Mouse (Mus musculus) megakaryocyte-erythroid progenitor cell, adult 5-6 weeks (primary cell): ENCODE results near the gene Trappc3. TPM values are rescaled to one million over a fixed set of nuclear protein-coding genes. Genes with fewer than 3 reads are reported as not detected.
A peak's percentile ranks its signal among the peaks of the same experiment; 100 is the strongest.
"Not testable (repeated sequence)": the region's sequence is repeated elsewhere in the genome, so short reads cannot be mapped to it uniquely, and the experiment has no call there.

Experiments
- ATAC-seq: replicated peaks from 2 replicates; pipeline ENCODE4 v1.8.0; 2016; ENCODE audit warnings: mild to moderate bottlenecking, inconsistent platforms; ENCODE audit not compliant: severe bottlenecking, poor library complexity, low FRiP score, low TSS enrichment
- total RNA-seq, 2 experiments: library from RNA; stranded (forward) in 1 of 2; stranded (reverse) in 1 of 2; fragments of 200-1000, 215-1000 nt in 1 of 2; fragments of >200 nt in 1 of 2; fragmentation: Nextera tagmentation in 1 of 2; gene quantifications; 2 replicates each; pipeline ENCODE4 v1.2.3; 2014 to 2017

Gene Trappc3
- total RNA-seq (2014; fragmentation: Nextera tagmentation) (40.1 and 43.2 TPM in 2 replicates), total RNA-seq (2017) (55.9 and 81.1 TPM in 2 replicates)

DNA sequence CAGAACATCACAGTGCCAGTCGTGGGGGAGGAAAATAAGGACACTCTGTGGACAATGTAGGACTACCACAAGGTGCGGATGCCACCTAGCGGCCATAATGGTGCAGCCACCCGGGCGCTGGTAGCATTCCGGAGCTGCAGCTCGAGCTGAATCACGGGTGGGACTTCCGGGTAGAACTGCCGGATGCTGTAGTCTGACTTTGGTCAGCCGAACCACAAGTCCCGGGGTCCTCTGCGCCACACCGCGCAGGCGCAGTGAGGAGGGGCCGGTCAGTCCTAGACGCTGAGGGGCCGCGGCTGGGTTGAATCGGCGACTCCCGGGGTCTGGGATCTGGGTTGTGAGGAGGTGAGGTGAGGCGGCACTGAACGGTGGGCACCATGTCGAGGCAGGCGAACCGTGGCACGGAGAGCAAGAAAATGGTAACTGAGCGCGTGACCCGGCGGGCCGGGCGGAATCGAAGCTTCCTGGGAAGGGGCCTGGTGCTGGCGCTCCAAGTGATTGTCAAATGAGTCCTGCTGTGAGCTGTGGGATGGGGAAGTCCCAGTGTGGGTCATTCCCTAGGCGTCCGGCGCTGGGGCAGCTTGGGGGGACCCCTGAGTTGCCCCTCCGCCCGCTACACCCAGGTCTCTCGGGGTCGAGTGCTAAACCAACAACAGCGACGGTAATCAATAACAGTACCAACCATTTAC lies at the start of gene Trappc3:
Trappc3 (plus strand) TSS at position 207 of the 689 bp plus-strand sequence.
- ATAC-seq = peak; percentile 93

DNA sequence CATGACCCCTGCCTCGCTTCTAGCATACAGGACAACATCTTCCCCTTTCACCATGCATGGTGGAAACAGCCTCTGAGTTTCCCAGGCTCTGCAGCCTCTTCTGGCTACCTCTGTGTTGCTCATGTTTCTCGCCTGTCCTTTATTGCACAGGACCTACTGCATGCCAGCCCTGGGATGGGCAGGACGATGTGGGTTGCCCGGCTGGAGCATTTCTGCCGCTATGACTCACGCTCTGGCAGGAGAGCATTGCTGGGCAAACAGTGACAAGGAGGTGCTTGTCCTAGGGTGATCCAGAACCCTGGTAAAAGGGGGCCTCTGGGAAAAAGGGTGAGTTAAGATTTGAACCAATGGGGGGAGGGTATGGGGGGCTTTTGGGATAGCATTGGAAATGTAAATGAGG lies 44.4 kb upstream of the Trappc3 start:
- ATAC-seq = 0 out of 2 replicates have a peak, but pooled peaks have one; percentile 37

DNA sequence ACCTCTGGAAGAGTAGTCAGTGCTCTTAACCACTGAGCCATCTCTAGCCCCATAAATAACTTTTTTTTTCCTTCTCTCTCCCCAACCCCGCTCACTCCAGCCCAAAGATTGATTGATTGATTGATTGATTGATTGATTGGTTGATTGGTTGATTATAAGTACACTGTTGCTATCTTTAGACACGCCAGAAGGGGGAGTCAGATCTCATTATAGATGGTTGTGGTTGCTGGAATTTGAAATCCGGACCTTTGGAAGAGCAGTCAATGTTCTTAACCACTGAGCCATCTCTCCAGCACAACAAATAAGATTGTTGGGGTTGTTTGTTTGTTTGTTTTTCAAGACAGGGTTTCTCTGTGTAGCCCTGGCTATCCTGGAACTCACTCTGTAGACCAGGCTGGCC lies 42.6 kb upstream of the Trappc3 start:
- not testable (repeated sequence) for ATAC-seq

DNA sequence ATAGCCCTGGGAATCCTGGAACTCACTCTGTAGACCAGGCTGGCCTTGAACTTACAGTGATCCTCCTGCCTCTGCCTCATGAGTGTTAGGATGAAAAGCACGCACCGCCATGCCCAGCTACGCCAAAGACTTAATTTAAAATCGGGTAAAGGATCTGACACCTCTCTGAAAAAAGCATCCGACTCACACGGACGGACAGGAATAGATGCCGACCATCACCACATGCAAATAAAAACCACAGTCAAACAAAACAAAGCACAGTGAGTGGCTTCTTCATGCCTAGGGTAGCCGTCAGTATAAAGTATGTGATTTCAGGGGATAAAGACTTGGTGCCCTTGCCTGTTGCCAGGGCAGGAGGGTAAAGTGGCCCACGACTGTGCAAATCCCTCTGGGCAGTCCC lies 42.1 kb upstream of the Trappc3 start:
- ATAC-seq = no peak

DNA sequence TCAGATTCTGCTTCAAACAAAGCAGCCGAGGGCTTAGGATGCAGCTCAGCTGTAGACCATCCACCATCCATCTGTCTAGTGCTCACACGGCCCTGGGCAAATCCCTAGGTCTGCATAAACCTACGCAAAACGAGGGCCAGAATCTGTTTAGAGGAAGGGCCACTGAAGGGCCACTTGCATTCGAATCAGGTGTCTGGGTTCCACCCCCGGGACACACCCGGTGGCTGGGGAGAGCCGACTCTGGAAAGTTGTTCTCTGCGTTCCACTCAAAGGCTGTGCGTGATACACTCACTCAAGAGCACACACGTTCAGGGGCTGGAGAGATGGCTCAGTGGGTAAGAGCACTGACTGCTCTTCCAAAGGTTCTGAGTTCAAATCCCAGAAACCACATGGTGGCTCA lies 39.5 kb upstream of the Trappc3 start:
- ATAC-seq = no peak

DNA sequence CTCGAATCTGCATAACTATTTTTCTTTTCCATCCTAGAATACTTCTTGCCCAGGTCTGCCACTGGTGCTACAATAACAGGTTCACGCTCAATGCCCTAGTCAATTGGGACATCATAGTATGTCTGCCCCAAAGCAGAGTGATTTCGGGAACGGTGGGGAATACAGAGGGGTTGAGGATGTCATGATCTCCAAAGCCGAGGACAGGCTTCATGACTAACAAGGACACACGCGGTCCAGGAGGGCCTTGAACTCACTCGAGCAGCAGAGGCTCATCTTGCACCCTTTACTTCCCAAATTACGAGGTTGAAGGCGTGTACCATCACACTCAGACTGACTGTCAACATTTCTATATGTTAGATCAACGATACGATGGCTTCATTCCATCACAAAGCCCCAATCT lies 35.5 kb upstream of the Trappc3 start:
- no peak for ATAC-seq

DNA sequence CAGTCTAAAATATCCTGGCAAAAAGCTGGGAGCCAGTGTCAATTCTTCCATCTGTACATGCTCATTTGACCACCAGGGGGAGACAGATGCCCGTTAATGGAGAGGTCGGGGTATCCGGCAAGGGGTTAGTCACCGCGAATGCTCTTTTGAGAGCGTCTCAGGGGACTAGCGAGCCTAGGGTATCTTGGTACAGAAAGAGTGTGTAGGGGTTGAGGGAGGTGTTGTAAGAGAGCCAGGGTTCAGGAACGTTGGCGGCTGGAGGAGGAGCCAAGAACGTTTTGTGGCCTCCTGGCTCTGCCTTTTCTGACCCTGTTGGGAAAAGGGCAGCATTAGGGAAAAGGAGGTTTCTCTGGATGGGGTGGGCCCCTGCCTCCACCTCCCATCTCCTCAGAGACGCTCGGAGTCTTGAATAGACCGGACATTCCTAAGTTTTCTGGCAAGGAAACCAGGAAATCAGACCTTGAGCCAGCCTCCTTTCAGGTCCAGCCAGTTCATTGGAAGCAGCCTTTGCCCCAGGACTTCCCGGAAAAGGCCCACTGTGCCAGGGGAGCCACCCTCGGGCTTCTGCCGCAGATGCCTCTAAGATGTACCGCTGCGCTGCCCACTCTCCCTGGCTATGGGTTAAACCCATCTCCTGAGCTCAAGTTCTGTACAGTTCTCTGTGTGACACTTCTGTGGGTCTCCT lies 34.9 kb upstream of the Trappc3 start:
- peak; percentile 90 for ATAC-seq

DNA sequence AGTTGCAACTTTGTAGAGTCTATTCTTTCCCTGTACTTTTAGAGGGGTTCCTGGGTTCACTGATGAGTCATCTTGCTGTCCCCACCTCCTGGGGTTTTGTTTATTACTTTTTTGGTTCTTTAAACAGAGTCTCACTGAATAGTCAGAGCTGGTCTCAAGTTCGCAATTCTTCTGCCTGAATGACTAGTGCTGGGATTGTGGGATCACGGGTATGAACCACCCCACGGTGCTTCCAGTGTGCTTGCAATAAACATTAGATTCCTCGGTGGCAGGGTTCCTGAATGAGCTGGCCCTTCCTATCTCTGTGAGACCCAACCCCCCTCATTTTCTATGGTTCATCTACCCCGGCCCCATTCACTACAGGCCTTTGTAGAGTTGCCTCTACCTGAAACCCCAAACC lies 34.0 kb upstream of the Trappc3 start:
- ATAC-seq = no peak

DNA sequence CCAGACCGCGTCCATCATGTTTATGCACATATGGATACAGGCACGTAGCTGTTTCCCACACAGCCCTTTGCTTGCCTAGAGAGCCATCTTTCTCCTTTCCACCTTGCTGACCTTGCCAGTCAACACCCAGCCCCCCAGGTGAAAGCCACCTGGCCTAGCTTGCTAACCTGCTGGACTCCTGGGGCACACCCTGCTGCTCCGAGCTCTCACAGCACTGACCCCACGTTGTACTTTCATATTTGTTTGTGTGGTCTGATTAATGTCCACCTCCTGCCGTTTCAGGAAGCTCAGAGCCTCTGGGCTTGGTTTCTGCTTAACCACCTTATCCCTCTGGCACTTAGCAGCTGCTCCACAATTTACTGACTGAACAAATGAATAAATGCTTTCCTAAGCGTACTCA lies 32.2 kb upstream of the Trappc3 start:
- ATAC-seq = no peak

DNA sequence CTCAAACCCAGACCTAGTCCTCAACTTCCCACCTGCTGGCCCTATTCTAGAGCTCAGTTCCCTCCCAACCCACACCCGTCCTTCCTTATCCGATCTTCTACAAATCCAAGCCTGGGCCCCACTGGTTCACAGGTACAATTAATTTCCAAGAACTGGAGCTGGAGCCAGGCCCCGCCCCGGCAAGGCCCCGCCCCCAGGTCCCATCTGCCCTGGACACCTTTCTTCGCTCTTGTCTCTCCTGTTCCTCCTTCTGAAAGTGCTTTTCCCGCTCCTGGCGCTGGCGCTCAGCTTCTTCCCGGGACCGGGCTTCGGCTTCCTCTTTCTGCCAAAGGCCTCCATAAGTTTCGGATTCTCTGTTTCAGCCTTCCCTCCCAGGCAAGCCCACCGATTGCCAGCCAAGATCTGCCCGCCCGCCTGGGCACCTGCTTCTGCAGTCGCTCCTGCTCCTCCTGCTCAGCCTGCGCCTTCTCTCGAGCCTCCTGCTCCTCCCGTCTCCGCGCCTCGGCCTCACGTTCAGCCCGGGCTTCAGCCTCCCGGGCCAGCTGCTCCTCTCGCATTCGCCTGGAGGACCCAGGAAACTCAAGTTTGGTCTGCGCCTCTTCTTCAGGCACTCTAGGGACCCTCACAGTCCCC lies 28.3 kb upstream of the Trappc3 start:
- no peak for ATAC-seq

DNA sequence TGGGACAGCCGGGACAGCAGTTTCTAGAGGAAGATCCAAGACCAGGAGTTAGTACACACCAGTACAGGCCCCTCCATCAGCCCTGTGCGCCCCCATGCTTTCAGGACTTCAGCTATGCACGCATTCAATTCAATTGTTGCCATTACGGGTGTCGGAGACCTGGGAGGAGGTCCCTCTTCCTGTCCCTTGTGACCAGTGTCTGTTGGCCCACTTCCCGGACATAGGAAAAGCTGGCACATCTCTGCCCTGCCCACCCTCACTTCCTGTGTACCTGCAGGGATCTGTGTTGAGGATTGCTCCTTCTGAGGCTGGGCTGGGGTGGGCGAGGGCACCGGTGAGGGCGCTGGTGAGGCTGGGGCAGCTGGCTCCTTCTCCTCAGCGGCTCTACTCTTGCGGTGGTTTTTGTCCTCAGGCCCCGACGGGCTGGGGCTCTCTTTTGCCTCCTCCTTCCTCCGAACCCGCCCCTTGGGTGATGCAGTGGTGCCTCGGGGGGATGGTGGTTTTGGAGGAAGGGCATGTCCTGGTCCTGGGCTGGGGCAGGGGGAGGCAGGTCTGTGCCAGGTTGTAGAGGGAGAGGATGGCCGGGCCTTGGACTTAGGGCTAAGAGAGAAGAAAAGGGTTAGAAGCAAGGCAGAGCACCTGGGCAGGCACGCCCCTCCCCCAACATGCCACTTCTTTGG lies 27.5 kb upstream of the Trappc3 start:
- no peak for ATAC-seq

DNA sequence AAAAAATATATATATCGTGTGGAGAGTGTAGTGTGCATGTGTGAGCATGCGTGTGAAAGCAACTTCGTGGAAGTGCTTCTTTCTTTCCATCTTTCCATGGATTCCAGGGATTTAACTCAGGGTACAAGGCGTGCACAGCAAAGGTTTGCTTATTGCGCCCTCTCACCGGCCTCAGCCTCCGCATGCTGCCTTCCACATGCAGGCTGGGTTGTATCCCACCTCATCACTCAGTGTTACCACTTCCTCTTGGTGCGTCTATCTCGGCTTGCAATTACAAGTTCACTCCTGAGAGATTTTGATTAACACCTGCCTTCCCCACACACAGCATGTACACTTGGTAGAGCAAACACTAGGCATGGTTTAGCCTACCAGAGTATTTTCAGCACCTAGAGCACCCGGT lies 26.9 kb upstream of the Trappc3 start:
- ATAC-seq = 0 out of 2 replicates have a peak, but pooled peaks have one; percentile 16

DNA sequence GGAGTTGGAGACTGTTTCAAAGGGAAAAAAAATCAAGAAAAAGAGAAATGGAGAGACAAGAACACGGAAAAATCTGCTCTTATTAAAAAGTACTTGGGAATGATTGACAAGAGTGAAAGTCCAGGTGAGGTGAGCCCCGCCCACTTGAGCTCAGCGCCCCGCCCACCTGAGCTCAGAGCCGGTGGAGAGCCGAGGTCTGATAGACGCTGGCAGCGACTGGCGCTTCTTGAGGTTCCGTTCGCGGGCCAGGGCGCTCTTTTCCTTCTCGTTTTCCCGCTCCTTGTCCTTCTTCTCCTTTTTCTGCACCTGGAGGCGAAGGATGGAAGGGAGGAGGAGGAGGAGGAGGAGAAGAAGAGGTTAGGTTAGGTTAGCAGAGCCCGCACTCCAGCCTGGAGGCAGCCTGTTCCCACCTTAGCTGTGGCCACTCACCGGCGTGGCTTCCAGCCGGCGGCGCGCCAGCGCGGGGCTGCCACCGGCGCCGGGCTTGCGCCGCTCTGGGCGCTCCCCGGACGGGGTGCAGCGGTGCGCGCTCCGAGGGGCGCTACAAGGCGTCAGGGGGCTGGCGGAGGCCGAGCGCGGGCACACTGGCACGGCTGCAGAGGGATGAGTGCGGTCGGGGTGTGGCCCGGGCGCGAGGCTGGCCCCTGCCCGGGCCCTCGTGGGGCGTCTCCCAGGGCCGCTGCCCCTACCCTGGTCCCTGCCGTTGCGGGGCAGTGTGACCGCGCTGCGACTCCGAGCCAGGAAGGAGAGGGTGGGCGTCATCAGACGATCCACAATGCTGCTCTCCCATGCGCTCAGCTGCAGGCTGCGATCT lies 25.5 kb upstream of the Trappc3 start:
- no peak for ATAC-seq

DNA sequence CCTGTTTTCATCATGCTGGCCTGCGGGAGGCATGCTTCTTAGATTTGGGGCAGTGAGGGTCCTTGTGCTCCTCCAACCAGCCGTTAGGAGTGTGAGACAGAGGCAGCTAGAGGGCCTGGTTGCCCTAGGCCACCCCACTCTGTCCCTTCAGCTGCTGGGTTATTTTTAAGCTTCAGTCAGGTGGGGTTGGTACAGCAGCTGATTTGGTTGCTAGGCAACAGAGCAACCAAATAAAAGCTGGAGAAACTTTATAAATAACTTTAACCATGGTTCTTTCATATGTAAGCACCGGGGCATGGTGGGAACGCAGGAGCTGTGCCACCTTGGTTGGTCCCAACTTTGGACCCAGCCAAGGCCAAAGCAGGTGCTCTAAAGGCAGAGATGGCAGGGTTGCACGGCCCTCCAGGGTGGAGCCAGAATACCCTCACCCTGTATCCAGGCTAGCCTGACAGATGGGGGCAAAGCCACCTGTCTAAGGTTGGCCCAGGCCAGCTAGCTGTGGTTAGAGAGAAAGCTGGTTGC lies 24.3 kb upstream of the Trappc3 start:
- no peak for ATAC-seq

DNA sequence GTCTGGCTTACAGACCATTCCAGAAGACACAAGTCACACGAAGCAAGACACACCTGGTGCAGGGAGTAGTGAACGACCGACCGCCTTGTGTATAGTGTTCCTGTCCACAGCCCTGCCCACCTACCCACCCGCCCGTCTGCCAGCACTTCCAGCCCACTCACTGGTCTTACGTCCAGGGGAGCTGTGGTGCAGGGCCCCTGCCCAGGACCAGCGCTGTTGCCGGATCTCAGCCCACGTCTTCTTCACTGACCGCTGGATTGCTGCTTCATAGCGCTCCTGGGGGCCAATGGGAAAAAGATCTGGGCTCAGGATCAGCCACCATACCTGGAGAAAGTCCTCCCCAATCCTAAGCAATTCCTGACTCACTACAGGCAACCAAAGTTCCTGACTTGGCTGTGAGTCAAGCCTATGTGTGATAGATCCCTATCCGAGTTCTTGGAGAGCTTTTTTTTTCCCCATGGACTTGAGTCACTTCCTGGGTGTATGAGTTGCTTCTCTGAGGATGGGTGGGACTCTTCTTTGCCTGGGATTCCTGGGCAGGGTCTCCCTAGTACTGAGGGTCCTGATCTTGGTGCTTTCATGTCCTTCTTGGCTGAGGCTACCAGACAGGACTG lies 22.2 kb upstream of the Trappc3 start:
- ATAC-seq = no peak

DNA sequence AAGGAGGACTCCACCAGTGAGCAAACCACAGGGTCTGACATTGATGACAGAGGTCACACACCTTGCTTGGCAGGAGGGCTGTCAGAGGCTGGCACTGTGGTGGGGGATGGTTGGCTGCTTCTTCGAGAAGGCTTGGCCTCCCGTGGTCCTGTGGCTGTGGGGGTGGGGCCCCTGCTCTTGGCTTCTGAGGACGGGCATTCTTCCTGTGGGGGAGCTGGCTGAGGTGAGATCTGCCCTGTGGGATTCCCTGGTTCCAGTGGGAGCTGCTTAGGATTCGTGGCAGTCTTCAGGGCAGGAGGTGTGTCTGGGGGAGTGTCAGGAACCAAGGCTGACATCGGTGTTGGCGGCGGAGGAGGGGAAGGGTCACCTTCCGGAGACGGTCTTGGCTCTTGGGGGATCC lies 20.2 kb upstream of the Trappc3 start:
- no peak for ATAC-seq

DNA sequence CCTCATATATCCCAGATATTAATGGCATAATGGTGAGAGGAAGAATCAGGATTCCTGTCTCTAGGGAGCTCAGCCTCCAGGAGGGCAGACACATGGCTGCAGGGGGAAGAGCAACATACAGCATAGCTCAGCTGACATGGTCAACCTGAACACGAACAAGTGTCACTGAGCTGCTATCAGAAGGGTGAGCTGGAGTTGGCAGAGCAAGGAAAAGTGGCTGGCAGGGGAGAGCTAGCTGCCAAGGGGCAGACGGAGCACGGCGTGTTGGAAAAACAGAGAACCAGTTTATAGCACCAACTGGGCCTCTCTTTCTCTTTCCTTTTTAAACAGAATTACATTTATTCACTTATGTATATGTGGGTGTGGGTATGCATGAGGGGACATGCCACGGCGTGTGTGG lies 19.6 kb upstream of the Trappc3 start:
- ATAC-seq = no peak

DNA sequence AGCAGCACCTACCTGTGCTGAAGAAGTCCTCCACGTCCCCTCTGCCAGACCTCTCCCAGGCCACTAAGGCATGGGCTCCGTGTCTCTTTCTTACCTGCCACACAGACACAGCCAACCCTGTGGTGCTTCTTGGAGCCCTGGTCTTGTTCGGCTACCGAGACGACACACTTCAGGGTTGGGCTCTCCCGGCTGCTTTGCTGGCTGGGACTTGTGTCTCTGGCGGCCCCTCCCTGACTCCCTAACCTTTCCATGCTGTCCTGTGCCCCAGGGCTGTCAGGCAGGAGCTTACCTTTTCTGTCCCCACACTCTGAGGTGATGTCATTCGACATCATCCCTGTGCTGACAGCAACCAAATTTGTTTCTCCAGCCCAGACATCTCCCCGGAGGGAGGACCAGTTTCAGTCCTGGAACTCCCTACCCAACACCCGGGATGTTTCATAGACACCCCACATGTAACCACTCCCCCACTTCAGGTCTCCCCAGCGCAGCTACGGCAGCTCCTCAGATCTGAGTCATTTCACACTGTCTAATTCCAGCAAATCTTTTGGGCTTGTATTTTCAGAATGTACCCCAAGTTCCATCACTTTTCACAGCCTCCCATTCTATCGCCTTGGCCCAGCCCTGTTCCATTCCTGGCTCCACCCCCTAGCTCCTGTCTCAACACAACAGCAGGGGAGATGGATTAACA lies 15.8 kb upstream of the Trappc3 start:
- no peak for ATAC-seq
